Mouse (Mus musculus) liver, embryonic 11.5 days (tissue): ENCODE data around the gene Lsp1. TPM values are rescaled to one million over a fixed set of nuclear protein-coding genes. Genes with fewer than 3 reads are reported as not detected.

Source experiments
- ATAC-seq: fragments of 200-750 bp; cut with Nextera tagmentation; replicated peaks from 2 replicates; pipeline ENCODE4 v1.8.0; 2017; ENCODE audit warnings: moderate number of reproducible peaks, mild to moderate bottlenecking, moderate TSS enrichment, moderate library complexity; ENCODE audit not compliant: low FRiP score
- DNase-seq: peaks from one replicate; pipeline ENCODE4 v3.0.0-alpha.2; 2017; ENCODE audit warnings: low spot score
- H3K27ac ChIP-seq: fragments of 300-500 bp; sonication (generic); 2 replicates; pipeline ENCODE4 v1.5.1; 2014; ENCODE audit warnings: mild to moderate bottlenecking, low read depth, low read length, control low read depth
- H3K27me3 ChIP-seq: fragments of 300-500 bp; sonication (generic); replicated peaks from 2 replicates; pipeline ENCODE4 v1.6.1; 2014; ENCODE audit warnings: low read length, mixed read lengths; ENCODE audit not compliant: control insufficient read depth, insufficient read depth
- H3K36me3 ChIP-seq: fragments of 300-500 bp; sonication (generic); 2 replicates; pipeline ENCODE4 v1.6.1; 2014; ENCODE audit warnings: mild to moderate bottlenecking, low read length, moderate library complexity, mixed read lengths; ENCODE audit not compliant: control insufficient read depth, insufficient read depth
- H3K4me1 ChIP-seq: fragments of 300-500 bp; sonication (generic); replicated peaks from 2 replicates; pipeline ENCODE4 v1.6.1; 2014; ENCODE audit warnings: low read length, mixed read lengths; ENCODE audit not compliant: control insufficient read depth, insufficient read depth
- H3K4me2 ChIP-seq: fragments of 300-500 bp; sonication (generic); 2 replicates; pipeline ENCODE4 v1.6.1; 2014; ENCODE audit warnings: mild to moderate bottlenecking, control low read depth, moderate library complexity
- H3K4me3 ChIP-seq: fragments of 300-500 bp; sonication (generic); 2 replicates; pipeline ENCODE4 v1.5.1; 2014; ENCODE audit warnings: low read depth, low read length, control low read depth
- H3K9ac ChIP-seq: fragments of 300-500 bp; sonication (generic); 2 replicates; pipeline ENCODE4 v1.6.1; 2014; ENCODE audit warnings: low read depth, low read length, control low read depth
- H3K9me3 ChIP-seq: fragments of 300-500 bp; sonication (generic); 2 replicates; pipeline ENCODE4 v1.6.1; 2016; ENCODE audit warnings: low read length, inconsistent platforms, mixed read lengths; ENCODE audit not compliant: control insufficient read depth
- WGBS: fragments of 180-500 bp; shearing (Covaris S2); extraction: QIAGEN DNeasy Blood & Tissue Kit; methylation state at CpG from one replicate; pipeline ENCODE4 v1.1.7; 2014; 5-methylcytosine and 5-hydroxymethylcytosine counted together
- polyA plus RNA-seq: library from polyadenylated mRNA; unstranded; fragments of >200 nt; fragmentation: Nextera tagmentation; extraction: Ambion mirVana; gene quantifications from 2 replicates; pipeline ENCODE4 v1.2.1, GENCODE M21; 2014

Lsp1 gene
- polyA plus RNA-seq, 1 experiment from 2014 or later, result 19.2 TPM

DNA sequence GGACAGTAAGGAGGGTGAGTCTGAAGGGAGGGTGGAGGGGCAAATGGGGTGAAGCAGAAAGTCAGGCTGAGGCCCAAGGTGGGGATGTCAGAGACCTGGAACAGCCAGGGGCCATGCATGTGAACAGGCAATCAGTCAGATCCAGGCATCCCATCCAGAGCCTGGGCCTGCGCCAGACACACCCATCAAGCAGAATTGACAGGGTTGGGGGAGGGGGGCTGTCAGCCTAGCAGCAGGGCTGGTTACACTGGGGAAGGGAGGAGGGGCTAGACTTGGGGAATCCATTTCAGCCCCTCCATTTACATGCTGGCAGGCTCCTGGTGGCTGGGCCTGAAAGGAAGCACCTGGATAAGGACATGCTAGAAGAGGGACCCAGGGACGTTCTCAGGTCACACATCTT is 45.3 kb downstream of the Lsp1 start:
- H3K36me3 ChIP-seq, result no peaks in the 10 kb centered on the region
- no peak for ATAC-seq
- H3K9me3 ChIP-seq, result no peaks in the 10 kb centered on the region
- no peak overlapping the region for H3K4me2 ChIP-seq
- no peaks in the 10 kb centered on the region for H3K27me3 ChIP-seq
- WGBS, result 29% methylated on average over 2 of the region's 2 CpGs
- H3K4me1 ChIP-seq, result peaks cover 12% of the 10 kb centered on the region
- no peak overlapping the region for H3K27ac ChIP-seq
- H3K4me3 ChIP-seq, result no peak overlapping the region
- no peak for DNase-seq
- no peak overlapping the region for H3K9ac ChIP-seq

DNA sequence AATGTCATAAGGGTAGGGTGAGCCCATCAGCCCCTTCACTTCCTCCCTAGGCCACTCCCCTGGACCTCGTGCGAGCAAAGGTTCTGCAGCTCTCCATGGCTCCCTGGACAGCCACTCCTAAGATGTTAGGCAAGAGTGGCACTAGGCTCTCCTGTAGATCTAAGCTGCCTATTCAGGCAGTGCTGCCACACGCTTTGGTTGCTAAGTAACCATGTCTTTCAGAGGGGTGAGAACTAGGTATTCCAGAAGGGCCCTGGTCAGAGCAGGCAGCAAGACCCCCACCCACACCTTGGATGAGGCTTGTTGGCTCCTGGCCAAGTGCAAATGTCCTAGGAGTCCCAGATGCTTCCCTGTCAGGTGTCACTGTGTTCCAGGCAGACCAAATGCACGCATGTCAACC is 45.9 kb downstream of the Lsp1 start:
- no peak for DNase-seq
- WGBS, result 52% methylated on average over 4 of the region's 4 CpGs
- Histone ChIP-seq H3K9me3 (no peaks in the 10 kb centered on the region), H3K27ac (no peak overlapping the region), H3K4me1 (peaks cover 12% of the 10 kb centered on the region), H3K27me3 (no peaks in the 10 kb centered on the region), H3K4me2 (no peak overlapping the region), H3K4me3 (no peak overlapping the region), H3K36me3 (no peaks in the 10 kb centered on the region), H3K9ac (no peak overlapping the region)
- no peak; the same call in 1 of the 2 replicates for ATAC-seq

DNA sequence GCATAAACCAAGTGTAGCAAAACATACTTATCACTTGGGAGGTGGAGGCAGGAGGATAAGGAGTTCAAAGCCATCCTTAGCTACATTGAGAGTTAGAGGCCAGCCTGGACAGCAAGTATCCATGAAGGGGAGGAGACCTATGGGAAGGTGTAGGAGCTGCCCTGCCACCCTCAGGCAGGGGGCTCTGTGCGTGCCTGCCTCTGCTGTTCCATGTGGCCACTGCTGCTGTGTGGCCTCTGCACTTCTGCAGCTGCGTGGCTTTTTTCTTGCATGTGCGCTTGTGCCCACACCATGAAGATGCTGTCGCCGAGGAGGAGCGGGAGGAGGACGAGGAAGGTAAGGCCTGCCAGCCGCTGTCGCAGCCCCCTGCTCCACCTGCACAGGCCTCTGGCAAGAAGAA is 46.8 kb downstream of the Lsp1 start:
- DNase-seq, result no peak
- H3K36me3 ChIP-seq, result no peaks in the 10 kb centered on the region
- H3K4me3 ChIP-seq, result no peak overlapping the region
- no peak overlapping the region for H3K9ac ChIP-seq
- ATAC-seq, result no peak
- no peak overlapping the region for H3K27ac ChIP-seq
- no peaks in the 10 kb centered on the region for H3K27me3 ChIP-seq
- WGBS, result 85% methylated on average over 9 of the region's 9 CpGs
- no peaks in the 10 kb centered on the region for H3K9me3 ChIP-seq
- H3K4me2 ChIP-seq, result no peak overlapping the region
- peaks cover 12% of the 10 kb centered on the region for H3K4me1 ChIP-seq

DNA sequence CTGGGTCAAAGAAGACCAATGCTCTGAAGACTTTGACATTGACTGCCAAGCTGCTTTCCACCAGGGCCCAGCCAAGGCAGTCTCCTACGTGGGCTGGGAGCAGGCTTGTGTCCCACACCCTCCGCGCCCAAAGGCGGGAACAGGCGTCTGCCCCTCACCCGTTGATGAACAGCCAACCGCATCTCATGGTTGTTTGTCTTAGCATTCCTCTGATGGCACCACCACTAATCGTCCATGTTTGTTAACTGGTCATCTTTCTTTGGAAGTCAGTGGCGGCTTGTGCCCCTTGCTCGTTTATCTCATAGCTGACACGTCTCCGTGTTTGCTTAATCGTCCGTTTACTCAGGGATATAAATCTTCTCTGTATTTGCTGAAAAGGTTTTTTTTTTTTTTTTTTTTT is 48.9 kb downstream of the Lsp1 start:
- no peak for ATAC-seq
- no peak overlapping the region for H3K9ac ChIP-seq
- 44% methylated on average over 14 of the region's 14 CpGs for WGBS
- DNase-seq, result no peak
- no peaks in the 10 kb centered on the region for H3K36me3 ChIP-seq
- H3K4me1 ChIP-seq, result peaks cover 12% of the 10 kb centered on the region
- H3K27ac ChIP-seq, result peak overlapping the region; percentile 22; the same call in 1 of the 2 replicates
- H3K9me3 ChIP-seq, result no peaks in the 10 kb centered on the region
- H3K27me3 ChIP-seq, result no peaks in the 10 kb centered on the region
- H3K4me3 ChIP-seq, result no peak overlapping the region
- H3K4me2 ChIP-seq, result no peak overlapping the region

DNA sequence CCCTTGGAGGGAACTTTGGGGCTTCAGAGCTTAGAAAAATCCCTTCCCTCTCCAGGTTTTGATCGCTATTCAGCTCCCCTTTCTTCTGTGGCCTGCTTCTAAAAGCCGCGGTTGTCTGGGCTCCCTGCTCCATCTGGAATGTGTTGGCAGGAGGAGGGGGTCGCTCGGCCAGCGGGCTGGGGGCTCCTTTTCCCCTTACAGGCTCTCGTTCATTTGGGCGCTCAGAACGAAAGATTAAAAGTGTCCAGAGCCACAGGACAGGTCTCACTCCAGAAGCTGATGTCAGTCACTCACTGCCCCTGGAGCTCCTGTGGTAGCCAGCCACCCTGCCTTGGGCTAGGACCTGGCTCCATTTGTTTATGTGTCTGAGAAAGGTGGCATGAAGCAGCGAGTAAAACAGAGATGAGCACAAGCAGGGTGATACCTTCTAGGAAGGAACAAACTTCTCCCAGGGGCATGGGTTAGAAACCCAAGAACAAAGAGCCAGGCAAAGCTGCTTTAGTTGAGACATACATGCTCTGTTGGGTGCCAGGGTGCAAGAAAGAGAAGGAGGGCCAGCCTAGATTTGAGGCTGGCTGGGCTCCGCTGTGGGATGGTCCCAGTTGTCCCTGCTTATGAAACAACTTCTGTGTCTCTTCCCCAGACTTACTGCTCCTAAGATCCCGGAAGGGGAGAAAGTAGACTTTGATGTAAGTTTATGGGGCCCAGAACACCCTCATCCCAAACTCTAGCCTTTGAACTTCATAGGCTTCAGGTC is 49.6 kb downstream of the Lsp1 start:
- WGBS, result 40% methylated on average over 12 of the region's 12 CpGs
- H3K36me3 ChIP-seq, result no peaks in the 10 kb centered on the region
- no peaks in the 10 kb centered on the region for H3K9me3 ChIP-seq
- no peak overlapping the region for H3K4me3 ChIP-seq
- no peak overlapping the region for H3K4me2 ChIP-seq
- H3K27ac ChIP-seq, result peak overlapping the region; percentile 57
- no peak overlapping the region for H3K9ac ChIP-seq
- DNase-seq, result no peak
- peaks cover 12% of the 10 kb centered on the region for H3K4me1 ChIP-seq
- no peak for ATAC-seq
- no peaks in the 10 kb centered on the region for H3K27me3 ChIP-seq

DNA sequence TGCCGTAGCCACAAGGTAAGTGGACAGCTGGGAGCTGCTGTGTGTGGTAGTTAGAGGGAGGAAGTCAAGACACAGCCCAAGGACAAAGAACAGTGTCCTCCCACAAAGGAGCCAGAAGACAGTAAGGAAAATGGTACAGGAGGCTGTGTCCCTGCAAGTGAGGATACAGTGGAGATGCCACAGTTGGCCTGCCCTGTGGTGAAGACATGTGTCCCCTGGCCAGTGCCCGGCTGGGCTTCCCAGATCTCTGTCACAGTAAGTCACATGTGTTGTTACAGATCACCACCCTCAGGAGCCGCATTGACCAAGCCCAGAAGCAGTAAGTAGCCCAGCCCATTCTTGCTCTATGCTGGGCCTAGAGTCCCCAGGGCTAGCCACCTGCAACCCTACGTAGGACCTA is 53.4 kb downstream of the Lsp1 start:
- Histone ChIP-seq H3K36me3 (no peaks in the 10 kb centered on the region), H3K4me3 (no peak overlapping the region), H3K27ac (no peak overlapping the region), H3K4me2 (no peak overlapping the region), H3K9me3 (no peaks in the 10 kb centered on the region), H3K27me3 (no peaks in the 10 kb centered on the region), H3K4me1 (peaks cover 9% of the 10 kb centered on the region; the same call in 1 of the 2 replicates), H3K9ac (no peak overlapping the region)
- 74% methylated on average over 4 of the region's 4 CpGs for WGBS
- ATAC-seq (no peak), DNase-seq (no peak)

DNA sequence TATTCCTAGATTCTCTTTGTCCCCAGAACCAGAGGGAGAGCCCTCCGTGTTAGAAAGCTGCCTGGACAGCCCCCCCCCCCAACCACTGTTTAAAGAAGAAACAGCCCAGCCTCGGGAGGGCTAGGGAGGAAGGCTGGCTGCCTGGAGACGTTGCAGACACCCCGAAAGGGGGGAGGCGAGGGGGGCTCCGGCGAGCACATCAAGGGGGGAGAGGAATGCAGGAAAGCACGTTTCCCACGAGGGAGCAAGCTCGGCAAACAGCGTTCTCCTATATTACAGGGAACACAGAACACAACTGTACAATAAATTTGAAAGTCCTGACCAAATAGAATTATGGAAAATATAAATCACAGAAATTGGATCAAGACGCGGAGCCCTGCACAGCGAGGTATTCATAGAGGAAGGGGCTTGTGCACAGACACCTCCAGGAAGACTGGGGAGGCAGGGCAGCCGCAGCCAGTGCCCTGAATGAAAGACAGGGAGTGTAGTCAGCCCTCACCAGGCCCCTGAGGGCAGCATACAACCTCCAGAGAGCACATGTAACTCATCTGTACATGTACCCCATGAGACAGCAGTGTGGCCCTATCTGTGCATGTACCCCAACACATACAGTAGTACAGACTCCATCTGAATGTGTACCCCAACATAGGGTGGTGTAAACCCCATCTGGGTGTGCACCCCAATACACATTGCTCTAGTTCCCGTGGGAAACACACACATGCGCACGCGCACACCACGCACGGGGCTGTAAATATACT is 55.8 kb downstream of the Lsp1 start:
- DNase-seq, result no peak
- Histone ChIP-seq H3K9me3 (no peaks in the 10 kb centered on the region), H3K9ac (no peak overlapping the region), H3K36me3 (no peaks in the 10 kb centered on the region), H3K4me1 (peaks cover 6% of the 10 kb centered on the region; the same call in 1 of the 2 replicates), H3K27me3 (no peaks in the 10 kb centered on the region), H3K4me2 (no peak overlapping the region), H3K27ac (peak overlapping the region; percentile 70; the same call in 1 of the 2 replicates), H3K4me3 (no peak overlapping the region)
- no peak for ATAC-seq
- WGBS, result 53% methylated on average over 21 of the region's 21 CpGs

DNA sequence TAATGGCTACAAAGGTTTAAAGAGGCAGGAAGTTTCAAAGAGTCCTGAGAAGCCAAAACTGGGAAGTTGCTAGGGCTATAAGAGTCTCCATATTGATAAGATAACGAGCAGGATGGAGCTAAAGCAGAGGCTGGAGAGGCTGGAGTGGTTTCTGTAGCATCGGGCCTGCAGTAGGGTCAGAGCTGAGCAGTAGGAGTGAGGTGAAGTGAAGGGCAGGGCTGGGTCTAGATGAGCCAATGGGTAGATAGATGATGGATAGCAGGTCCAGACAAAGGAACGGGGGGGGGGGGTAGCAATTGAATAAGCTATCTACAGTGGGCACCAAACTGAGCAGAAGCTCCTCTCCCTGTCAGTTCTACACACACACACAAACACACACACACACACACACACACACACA is 56.9 kb downstream of the Lsp1 start:
- no peaks in the 10 kb centered on the region for H3K36me3 ChIP-seq

More for the DNA sequence above, 56.9 kb downstream of the Lsp1 start:
- H3K27me3 ChIP-seq, result no peaks in the 10 kb centered on the region
- H3K9me3 ChIP-seq, result no peaks in the 10 kb centered on the region
- 28% methylated on average over 3 of the region's 3 CpGs for WGBS
- peaks cover 12% of the 10 kb centered on the region for H3K4me1 ChIP-seq
- no peak for DNase-seq
- ATAC-seq, result no peak
- no peak overlapping the region for H3K9ac ChIP-seq
- no peak overlapping the region for H3K27ac ChIP-seq
- no peak overlapping the region for H3K4me2 ChIP-seq
- H3K4me3 ChIP-seq, result no peak overlapping the region
